18 mouse cellular contexts compared by ENCODE assay signal in genomic region chr16:76419849-76420248, GRCm38 (mm10).
"Had no signal": no experiment of that assay in that cellular context is flagged by ENCODE, and none has a peak within 500 bp of the region (broad histone marks: within the 10 kb centered on the region; RNA-seq: fewer than 3 reads in every experiment).

No protein-coding gene starts in this region.

- H3K9me3 ChIP-seq: midbrain, embryonic 10.5 days; midbrain, embryonic 12.5 days; neural tube, embryonic 13.5 days; neural tube, embryonic 15.5 days had no signal

- H3K4me2 ChIP-seq: midbrain, embryonic 12.5 days; neural tube, embryonic 13.5 days; neural tube, embryonic 15.5 days had no signal

- H3K9ac ChIP-seq: midbrain, embryonic 12.5 days; neural tube, embryonic 13.5 days; neural tube, embryonic 15.5 days had no signal

- H3K27ac ChIP-seq: midbrain, embryonic 10.5 days; midbrain, embryonic 12.5 days; neural tube, embryonic 13.5 days; neural tube, embryonic 15.5 days had no signal

- H3K4me3 ChIP-seq: midbrain, embryonic 10.5 days; midbrain, embryonic 12.5 days; myocyte; neural tube, embryonic 13.5 days; neural tube, embryonic 15.5 days had no signal

- H3K4me1 ChIP-seq: midbrain, embryonic 10.5 days; midbrain, embryonic 12.5 days; neural tube, embryonic 13.5 days; neural tube, embryonic 15.5 days had no signal

- H3K27me3 ChIP-seq: midbrain, embryonic 12.5 days; neural tube, embryonic 13.5 days; neural tube, embryonic 15.5 days had no signal

- ATAC-seq: lung, postnatal 0 days; midbrain, embryonic 16.5 days had no signal

- H3K36me3 ChIP-seq: midbrain, embryonic 10.5 days; midbrain, embryonic 12.5 days; neural tube, embryonic 13.5 days; neural tube, embryonic 15.5 days had no signal

- DNase-seq: lung, adult 18-20 months; lung, postnatal 4 days; midbrain, embryonic 14.5 days; retina, postnatal 1 day; right cerebral cortex, adult 18-20 months; right cerebral cortex, postnatal 25 days; right cerebral cortex, postnatal 4 days; spleen, adult 18-20 months; thymus, adult 18-20 months; thymus, postnatal 14 days; thymus, postnatal 36 days had no signal
